Mouse (Mus musculus): ENCODE data around the gene Umad1. TPM values are rescaled to one million over a fixed set of nuclear protein-coding genes. Genes with fewer than 3 reads are reported as not detected.
A peak's percentile ranks its signal among the peaks of the same experiment; 100 is the strongest.
"Not testable (repeated sequence)": the region's sequence is repeated elsewhere in the genome, so short reads cannot be mapped to it uniquely, and the experiment has no call there.

Gene Umad1
- total RNA-seq, 1 experiment from 2014 or later, result 12.1 TPM

GRCm38 (mm10) chr6:8307878-8308775, 49.0 kb downstream of the Umad1 start:
- ATAC-seq (replicated peaks; ENCODE audit: insufficient number of reproducible peaks, low FRiP score, low TSS enrichment, poor library complexity, severe bottlenecking), result no peak

- ATAC-seq (replicated peaks; ENCODE audit: insufficient number of reproducible peaks, low FRiP score, low TSS enrichment, poor library complexity, severe bottlenecking), result no peak
Observed at GRCm38 (mm10) chr6:8312554-8312953, 53.5 kb downstream of the Umad1 start.

GRCm38 (mm10) chr6:8316201-8316600, 57.1 kb downstream of the Umad1 start:
- ATAC-seq (replicated peaks; ENCODE audit: insufficient number of reproducible peaks, low FRiP score, low TSS enrichment, poor library complexity, severe bottlenecking), result no peak

GRCm38 (mm10) chr6:8319591-8319990, 60.5 kb downstream of the Umad1 start:
- ATAC-seq (replicated peaks; ENCODE audit: insufficient number of reproducible peaks, low FRiP score, low TSS enrichment, poor library complexity, severe bottlenecking), result no peak

- ATAC-seq (replicated peaks; ENCODE audit: insufficient number of reproducible peaks, low FRiP score, low TSS enrichment, poor library complexity, severe bottlenecking), result not testable (repeated sequence)
Observed at GRCm38 (mm10) chr6:8331496-8331895, 72.4 kb downstream of the Umad1 start.

- ATAC-seq (replicated peaks; ENCODE audit: insufficient number of reproducible peaks, low FRiP score, low TSS enrichment, poor library complexity, severe bottlenecking), result no peak
Observed at GRCm38 (mm10) chr6:8333380-8333779, 74.3 kb downstream of the Umad1 start.

GRCm38 (mm10) chr6:8336487-8337390, 77.7 kb downstream of the Umad1 start:
- ATAC-seq (replicated peaks; ENCODE audit: insufficient number of reproducible peaks, low FRiP score, low TSS enrichment, poor library complexity, severe bottlenecking), result no peak

- no peak for ATAC-seq (replicated peaks; ENCODE audit: insufficient number of reproducible peaks, low FRiP score, low TSS enrichment, poor library complexity, severe bottlenecking)
Observed at GRCm38 (mm10) chr6:8339453-8339852, 80.4 kb downstream of the Umad1 start.

- no peak for ATAC-seq (replicated peaks; ENCODE audit: insufficient number of reproducible peaks, low FRiP score, low TSS enrichment, poor library complexity, severe bottlenecking)
Observed at GRCm38 (mm10) chr6:8343271-8343670, 84.2 kb downstream of the Umad1 start.

- peak; percentile 87 for ATAC-seq (replicated peaks; ENCODE audit: insufficient number of reproducible peaks, low FRiP score, low TSS enrichment, poor library complexity, severe bottlenecking)
Observed at GRCm38 (mm10) chr6:8345219-8345856, 86.2 kb downstream of the Umad1 start.

- no peak for ATAC-seq (replicated peaks; ENCODE audit: insufficient number of reproducible peaks, low FRiP score, low TSS enrichment, poor library complexity, severe bottlenecking)
Observed at GRCm38 (mm10) chr6:8347154-8347553, 88.1 kb downstream of the Umad1 start.

- no peak for ATAC-seq (replicated peaks; ENCODE audit: insufficient number of reproducible peaks, low FRiP score, low TSS enrichment, poor library complexity, severe bottlenecking)
Observed at GRCm38 (mm10) chr6:8348344-8348743, 89.3 kb downstream of the Umad1 start.

- no peak for ATAC-seq (replicated peaks; ENCODE audit: insufficient number of reproducible peaks, low FRiP score, low TSS enrichment, poor library complexity, severe bottlenecking)
Observed at GRCm38 (mm10) chr6:8349060-8349670, 90.1 kb downstream of the Umad1 start.

- no peak for ATAC-seq (replicated peaks; ENCODE audit: insufficient number of reproducible peaks, low FRiP score, low TSS enrichment, poor library complexity, severe bottlenecking)
Observed at GRCm38 (mm10) chr6:8351507-8351906, 92.4 kb downstream of the Umad1 start.

GRCm38 (mm10) chr6:8352533-8353168, 93.6 kb downstream of the Umad1 start:
- ATAC-seq (replicated peaks; ENCODE audit: insufficient number of reproducible peaks, low FRiP score, low TSS enrichment, poor library complexity, severe bottlenecking), result no peak

- ATAC-seq (replicated peaks; ENCODE audit: insufficient number of reproducible peaks, low FRiP score, low TSS enrichment, poor library complexity, severe bottlenecking), result no peak
Observed at GRCm38 (mm10) chr6:8353461-8353860, 94.4 kb downstream of the Umad1 start.

GRCm38 (mm10) chr6:8354846-8355245, 95.8 kb downstream of the Umad1 start:
- ATAC-seq (replicated peaks; ENCODE audit: insufficient number of reproducible peaks, low FRiP score, low TSS enrichment, poor library complexity, severe bottlenecking), result no peak

GRCm38 (mm10) chr6:8358232-8358631, 99.1 kb downstream of the Umad1 start:
- ATAC-seq (replicated peaks; ENCODE audit: insufficient number of reproducible peaks, low FRiP score, low TSS enrichment, poor library complexity, severe bottlenecking), result no peak

Data from monocyte, adult 5-6 weeks (primary cell).